Mouse (Mus musculus): ENCODE data around the gene Rpl7l1.
A peak's percentile ranks its signal among the peaks of the same experiment; 100 is the strongest.

Rpl7l1 gene

GRCm38 (mm10) chr17:46734055-46734454, 48.4 kb downstream of the Rpl7l1 start:
- no peak for DNase-seq

GRCm38 (mm10) chr17:46728904-46729318, 53.6 kb downstream of the Rpl7l1 start, which contains the start of gene Gnmt:
TSS of gene Gnmt (minus strand) at chr17:46729168.
- peak; percentile 87 to 88 for DNase-seq

GRCm38 (mm10) chr17:46728496-46728895, 54.0 kb downstream of the Rpl7l1 start:
- DNase-seq, result peak in 1 of 2 experiments; percentile 13

- peak; percentile 38 to 48 for DNase-seq
These were observed 54.5 kb downstream of the Rpl7l1 start for GRCm38 (mm10) chr17:46728021-46728420.

GRCm38 (mm10) chr17:46727271-46727670, 55.2 kb downstream of the Rpl7l1 start:
- no peak for DNase-seq

GRCm38 (mm10) chr17:46725731-46726645, 56.5 kb downstream of the Rpl7l1 start:
- peak; percentile 79 to 86 for DNase-seq

- peak in 1 of 2 experiments; percentile 42 for DNase-seq
These were observed 57.2 kb downstream of the Rpl7l1 start for GRCm38 (mm10) chr17:46725273-46725672.

GRCm38 (mm10) chr17:46724477-46725084, 57.9 kb downstream of the Rpl7l1 start:
- DNase-seq, result no peak
